Mouse (Mus musculus): ENCODE data around the gene Apol9a.
"Not testable (repeated sequence)": the region's sequence is repeated elsewhere in the genome, so short reads cannot be mapped to it uniquely, and the experiment has no call there.

GRCm38 (mm10) chr15:77393832-77394231, 17.1 kb downstream of the Apol9a start:
- not testable (repeated sequence) for TF ChIP-seq CTCF, POLR2A (IDR thresholded peaks at IDR 0.05; ENCODE audit: extremely low read depth, insufficient read depth, low read length)

Measured in cortical plate, adult 2 months (tissue).